In genomic region chr13:23435241-23435640, GRCm38 (mm10) we compare ENCODE assay signal across 9 mouse cellular contexts. TPM values are rescaled to one million over a fixed set of nuclear protein-coding genes. Genes with fewer than 3 reads are reported as not detected.
DNase-seq lines count a peak whose midpoint lies in the region; ATAC-seq and TF ChIP-seq lines count a peak whose summit lies in the region.
"Had no signal": no experiment of that assay in that cellular context is flagged by ENCODE, and none has a peak within 500 bp of the region (broad histone marks: within the 10 kb centered on the region; RNA-seq: fewer than 3 reads in every experiment).

No protein-coding gene starts in this region.

- no peaks in the 10 kb centered on the region for H3K9me3 ChIP-seq in heart, embryonic 10.5 days
- H3K9me3 ChIP-seq in CH12.LX (replicated peaks; ENCODE audit: low read length): no peaks in the 10 kb centered on the region
- H3K9me3 ChIP-seq in forebrain, postnatal 0 days (ENCODE audit: low read length): no peaks in the 10 kb centered on the region
- no peaks in the 10 kb centered on the region for H3K9me3 ChIP-seq in liver, embryonic 15.5 days (replicated peaks)

- no peak for ATAC-seq in forebrain, postnatal 0 days
- ATAC-seq in liver, embryonic 15.5 days (ENCODE audit: insufficient read depth): no peak

- whole genome bisulfite sequencing in heart, embryonic 10.5 days: 15% methylated on average over 4 of the region's 4 CpGs
- 26% methylated on average over 4 of the region's 4 CpGs for WGBS in forebrain, postnatal 0 days
- WGBS in liver, embryonic 15.5 days (ENCODE audit: insufficient replicate concordance): 14% methylated on average over 4 of the region's 4 CpGs

- peaks cover 14% of the 10 kb centered on the region; the same call in 1 of the 2 replicates for H3K4me1 ChIP-seq in heart, embryonic 10.5 days
- peaks cover 6 to 10% of the 10 kb centered on the region in 2 experiments; a peak in 3 of 4 replicates for H3K4me1 ChIP-seq in CH12.LX (ENCODE audit: control insufficient read depth in 1 of 2, insufficient read depth in 2 of 2)
- H3K4me1 ChIP-seq in forebrain, postnatal 0 days (ENCODE audit: insufficient read depth): no peaks in the 10 kb centered on the region; the same call in 1 of the 2 replicates
- H3K4me1 ChIP-seq in liver, embryonic 15.5 days (replicated peaks): peaks cover 50% of the 10 kb centered on the region

- H3K36me3 ChIP-seq in heart, embryonic 10.5 days: no peaks in the 10 kb centered on the region
- H3K36me3 ChIP-seq in CH12.LX (replicated peaks in 1 of 2; ENCODE audit: control insufficient read depth in 1 of 2, insufficient read depth in 1 of 2, low read length in 1 of 2): no peaks in the 10 kb centered on the region
- no peaks in the 10 kb centered on the region for H3K36me3 ChIP-seq in forebrain, postnatal 0 days (ENCODE audit: insufficient read depth)
- H3K36me3 ChIP-seq in liver, embryonic 15.5 days (replicated peaks): no peaks in the 10 kb centered on the region

- no peaks in the 10 kb centered on the region for H3K27me3 ChIP-seq in heart, embryonic 10.5 days (ENCODE audit: insufficient read depth, poor library complexity, severe bottlenecking)
- no peaks in the 10 kb centered on the region for H3K27me3 ChIP-seq in CH12.LX (replicated peaks)
- H3K27me3 ChIP-seq in forebrain, postnatal 0 days (ENCODE audit: insufficient read depth, low read length): no peaks in the 10 kb centered on the region
- no peaks in the 10 kb centered on the region for H3K27me3 ChIP-seq in liver, embryonic 15.5 days

- no peak for TF ChIP-seq POLR2A in CH12.LX (IDR thresholded peaks at IDR 0.05; ENCODE audit: low read depth, low read length)

- no peaks in the 10 kb centered on the region for H3K79me2 ChIP-seq in CH12.LX (replicated peaks; ENCODE audit: control insufficient read depth, extremely low read depth, insufficient read depth, poor library complexity, severe bottlenecking)

- DNase-seq in heart, embryonic 10.5 days (ENCODE audit: low spot score): no peak
- no peak for DNase-seq in heart, postnatal 25 days (ENCODE audit: low spot score)
- DNase-seq in CH12.LX (ENCODE audit: extremely low read depth): peak; percentile 49
- DNase-seq in forebrain, postnatal 0 days: no peak
- no peak for DNase-seq in testis, postnatal 14 days (ENCODE audit: low spot score)
- DNase-seq in left cerebral cortex, adult 9 months (ENCODE audit: low spot score in 2 of 2): no peak
- DNase-seq in left cerebral cortex, postnatal 36 days (ENCODE audit: low spot score in 2 of 2): no peak
- DNase-seq: gastrocnemius, postnatal 14 days had no signal

- no peak for TF ChIP-seq EP300 in CH12.LX (IDR thresholded peaks at IDR 0.05; ENCODE audit: low read length)

- TF ChIP-seq CTCF in CH12.LX (conservative IDR thresholded peaks at IDR 0.05 in 1 of 2, IDR thresholded peaks at IDR 0.05 in 1 of 2; ENCODE audit: low read depth in 2 of 2, low read length in 2 of 2): no peak
- TF ChIP-seq CTCF in forebrain, postnatal 0 days (IDR thresholded peaks at IDR 0.05; ENCODE audit: low read depth): no peak

- H3K4me2 ChIP-seq in CH12.LX (ENCODE audit: insufficient read depth, low read depth, poor library complexity, severe bottlenecking): peak overlapping the region; percentile 100
- H3K4me2 ChIP-seq in forebrain, postnatal 0 days (ENCODE audit: low read depth): peak overlapping the region; percentile 53
- H3K4me2 ChIP-seq in liver, embryonic 15.5 days: peak overlapping the region; percentile 71

- no peak for TF ChIP-seq RAD21 in CH12.LX (IDR thresholded peaks at IDR 0.05; ENCODE audit: low read depth, low read length)

- intact Hi-C loops in heart, postnatal 25 days (cut with DNase I): no loop called here
- intact Hi-C loops in left cerebral cortex, postnatal 36 days (cut with DNase I): loop anchor here (10.0 kb wide), 2 partner anchors 1410 to 1720 kb away; partner anchors contain the start of genes Hist1h2ai, Hist1h2bl and Hist1h3h

- in situ Hi-C loops in CH12.LX (cut with MboI; ENCODE audit: low pct_ligation_motif_present, low pct_unique_long_range_greater_than_20kb, low sequenced_read_pairs): loop anchor here (25.0 kb wide), 2 partner anchors 1498 to 1573 kb away; partner anchors contain the start of gene Zfp184

- dilution Hi-C loops in CH12.LX (cut with MboI; ENCODE audit: extremely low pct_ligation_motif_present, extremely low pct_unique_long_range_greater_than_20kb, low sequenced_read_pairs): no loop called here

- no peak overlapping the region for H3K27ac ChIP-seq in heart, embryonic 10.5 days
- H3K27ac ChIP-seq in CH12.LX (ENCODE audit: insufficient read depth, low read depth): peak overlapping the region; percentile 80
- no peak overlapping the region for H3K27ac ChIP-seq in forebrain, postnatal 0 days (ENCODE audit: low read depth, low read length)
- H3K27ac ChIP-seq in liver, embryonic 15.5 days (replicated peaks): peak overlapping the region; percentile 74; the same call in 1 of the 2 replicates

- peak overlapping the region; percentile 73 for H3K4me3 ChIP-seq in heart, embryonic 10.5 days
- H3K4me3 ChIP-seq in CH12.LX (replicated peaks in 1 of 3; ENCODE audit: low read depth in 2 of 3, low read length in 2 of 3, poor library complexity in 1 of 3): peak overlapping the region; percentile 46 to 69 (median 59)
- peak overlapping the region; percentile 34 for H3K4me3 ChIP-seq in forebrain, postnatal 0 days (ENCODE audit: low read depth, low read length)
- H3K4me3 ChIP-seq in liver, embryonic 15.5 days (replicated peaks): peak overlapping the region; percentile 64

- peak overlapping the region; percentile 97 for H3K9ac ChIP-seq in CH12.LX (ENCODE audit: insufficient read depth, low read depth)
- H3K9ac ChIP-seq in forebrain, postnatal 0 days: no peak overlapping the region
- H3K9ac ChIP-seq in liver, embryonic 15.5 days: peak overlapping the region; percentile 49

TF ChIP-seq in CH12.LX, 34 proteins besides CTCF, POLR2A, EP300 and RAD21:
- TF ChIP-seq MAFK (IDR thresholded peaks at IDR 0.05; ENCODE audit: insufficient replicate concordance, low read length) (no peak), ZMIZ1 (IDR thresholded peaks at IDR 0.05; ENCODE audit: low read depth, low read length) (no peak), MAZ (IDR thresholded peaks at IDR 0.05; ENCODE audit: low read depth, low read length) (no peak), MEF2A (IDR thresholded peaks at IDR 0.05; ENCODE audit: borderline replicate concordance, low read depth, low read length) (no peak), JUND (conservative IDR thresholded peaks at IDR 0.05; ENCODE audit: low read depth, low read length) (no peak)

RNA-seq across cellular contexts. Expression of gene Abt1, which starts 11.6 kb away (rescaled TPM):
- 10.1 and 13.0 TPM in 2 replicates for polyA plus RNA-seq in heart, embryonic 10.5 days (2016; fragmentation: Nextera tagmentation; extraction: Ambion mirVana)
- 1 to 10 TPM; 3.9 to 4.4 TPM for total RNA-seq in heart, postnatal 25 days (2021)
- 10.1 and 13.1 TPM in 2 replicates for total RNA-seq in CH12.LX (2012; rRNA removed)
- total RNA-seq in CH12.LX (2014; rRNA removed): 14.4 and 15.4 TPM in 2 replicates
- 11.7 and 12.9 TPM in 2 replicates for polyA plus RNA-seq in CH12.LX (2012; ENCODE audit: insufficient read length, low read depth)
- total RNA-seq in forebrain, postnatal 0 days (2014; rRNA removed): 6.5 and 8.2 TPM in 2 replicates
- 7.7 and 8.2 TPM in 2 replicates for polyA plus RNA-seq in forebrain, postnatal 0 days (2015; fragmentation: Nextera tagmentation; extraction: Ambion mirVana)
- polyA plus RNA-seq in liver, embryonic 15.5 days (2015; fragmentation: Nextera tagmentation; extraction: Ambion mirVana): 5.1 and 5.2 TPM in 2 replicates
- total RNA-seq in left cerebral cortex, postnatal 36 days (2021): 1 to 10 TPM; 8.4 to 8.5 TPM

RNA-seq across cellular contexts. Expression of gene Btn1a1, which starts 30.5 kb away (rescaled TPM):
- polyA plus RNA-seq in heart, embryonic 10.5 days (2016; fragmentation: Nextera tagmentation; extraction: Ambion mirVana): 0.04 and 0.96 TPM in 2 replicates
- total RNA-seq in heart, postnatal 25 days (2021): not detected
- total RNA-seq in CH12.LX (2012; rRNA removed): 0.38 and 0.51 TPM in 2 replicates
- 0.20 TPM in 2 replicates for total RNA-seq in CH12.LX (2014; rRNA removed)
- 0.08 and 0.21 TPM in 2 replicates for polyA plus RNA-seq in CH12.LX (2012; ENCODE audit: insufficient read length, low read depth)
- 0.08 and 0.33 TPM in 2 replicates for total RNA-seq in forebrain, postnatal 0 days (2014; rRNA removed)
- 0.12 TPM in 1 of 2 replicates, not detected in the other for polyA plus RNA-seq in forebrain, postnatal 0 days (2015; fragmentation: Nextera tagmentation; extraction: Ambion mirVana)
- polyA plus RNA-seq in liver, embryonic 15.5 days (2015; fragmentation: Nextera tagmentation; extraction: Ambion mirVana): 1.6 and 2.1 TPM in 2 replicates
- total RNA-seq in left cerebral cortex, postnatal 36 days (2021): not detected
- total RNA-seq: gastrocnemius, postnatal 14 days had no signal

RNA-seq across cellular contexts. Expression of gene Btn2a2, which starts 53.4 kb away (rescaled TPM):
- 0.30 and 0.75 TPM in 2 replicates for polyA plus RNA-seq in heart, embryonic 10.5 days (2016; fragmentation: Nextera tagmentation; extraction: Ambion mirVana)
- total RNA-seq in heart, postnatal 25 days (2021): not detected
- total RNA-seq in CH12.LX (2012; rRNA removed): 1.1 and 1.3 TPM in 2 replicates
- total RNA-seq in CH12.LX (2014; rRNA removed): 1.2 and 1.3 TPM in 2 replicates
- polyA plus RNA-seq in CH12.LX (2012; ENCODE audit: insufficient read length, low read depth): 2.1 and 2.8 TPM in 2 replicates
- not detected in 2 replicates for total RNA-seq in forebrain, postnatal 0 days (2014; rRNA removed)
- 0.10 TPM in 1 of 2 replicates, not detected in the other for polyA plus RNA-seq in forebrain, postnatal 0 days (2015; fragmentation: Nextera tagmentation; extraction: Ambion mirVana)
- not detected in 2 replicates for polyA plus RNA-seq in liver, embryonic 15.5 days (2015; fragmentation: Nextera tagmentation; extraction: Ambion mirVana)
- total RNA-seq in left cerebral cortex, postnatal 36 days (2021): 1 to 10 TPM in 1 of 2 experiments, under 1 TPM in 1; 0.93 to 1.5 TPM
- total RNA-seq: gastrocnemius, postnatal 14 days had no signal

Comparison
In these comparisons a context has a peak if more than half of its experiments do, and no peak if none do; other contexts are left out.
1. H3K27ac ChIP-seq: peak in CH12.LX (single experiment) and liver, embryonic 15.5 days (single experiment); none in heart, embryonic 10.5 days (single experiment) and forebrain, postnatal 0 days (single experiment).
2. Peak in every context shown above with its lines, with median percentiles within 50 percentile points of each other: H3K4me3 ChIP-seq and H3K4me2 ChIP-seq.